Mouse (Mus musculus) cerebellum, adult 11 months (tissue): Measurements from ENCODE around the gene Kctd17.

Experiments
- DNase-seq: peaks from one replicate; pipeline ENCODE4 v3.0.0; 2022

Kctd17 gene

DNA sequence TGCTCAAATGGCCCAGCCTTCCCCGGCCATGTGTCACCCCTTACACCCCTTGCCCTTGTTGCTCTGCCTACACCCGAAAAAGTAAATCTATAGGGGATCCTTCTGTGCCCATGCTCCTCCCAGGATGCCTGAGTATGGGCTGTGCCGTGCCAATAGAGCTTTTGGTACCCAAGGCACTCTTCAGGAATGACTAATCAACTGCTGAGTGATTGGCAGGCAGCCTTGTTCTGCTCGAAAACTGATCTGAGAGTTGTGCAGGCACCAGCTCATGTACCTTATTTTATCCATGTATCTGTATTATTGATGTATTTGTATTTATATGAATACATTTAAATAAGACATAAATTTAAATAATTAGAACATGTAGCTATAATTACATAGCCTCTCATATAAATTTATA is 58.7 kb downstream of the Kctd17 start:
- DNase-seq: no peak
